Mouse (Mus musculus) adipocyte (in vitro differentiated cells): ENCODE data around the gene Htr2b.
A peak's percentile ranks its signal among the peaks of the same experiment; 100 is the strongest.

ENCODE experiments used
- DNase-seq: peaks from one replicate; pipeline ENCODE4 v3.0.0-alpha.2; 2016; ENCODE audit warnings: low spot score

Gene Htr2b

GRCm38 (mm10) chr1:86094413-86094812, 17.4 kb downstream of the Htr2b start:
- peak; percentile 4 for DNase-seq

GRCm38 (mm10) chr1:86076565-86076964, 35.2 kb downstream of the Htr2b start:
- DNase-seq: no peak

GRCm38 (mm10) chr1:86064271-86064991, 47.3 kb downstream of the Htr2b start, which contains the start of gene Psmd1:
Gene Psmd1, plus strand, starts transcription at chr1:86064387.
- DNase-seq: peak; percentile 94

GRCm38 (mm10) chr1:86062523-86062922, 49.2 kb downstream of the Htr2b start:
- no peak for DNase-seq

GRCm38 (mm10) chr1:86058856-86059769, 52.7 kb downstream of the Htr2b start:
- DNase-seq: peak; percentile 94

- DNase-seq: peak; percentile 70
Measured at GRCm38 (mm10) chr1:86056284-86056683, 55.5 kb downstream of the Htr2b start.

- DNase-seq: no peak
Measured at GRCm38 (mm10) chr1:86054943-86055342, 56.8 kb downstream of the Htr2b start.

- peak; percentile 85 for DNase-seq
Measured at GRCm38 (mm10) chr1:86053198-86053921, 58.4 kb downstream of the Htr2b start.
